Mouse (Mus musculus): ENCODE measurements around the gene Myh3.

DNA sequence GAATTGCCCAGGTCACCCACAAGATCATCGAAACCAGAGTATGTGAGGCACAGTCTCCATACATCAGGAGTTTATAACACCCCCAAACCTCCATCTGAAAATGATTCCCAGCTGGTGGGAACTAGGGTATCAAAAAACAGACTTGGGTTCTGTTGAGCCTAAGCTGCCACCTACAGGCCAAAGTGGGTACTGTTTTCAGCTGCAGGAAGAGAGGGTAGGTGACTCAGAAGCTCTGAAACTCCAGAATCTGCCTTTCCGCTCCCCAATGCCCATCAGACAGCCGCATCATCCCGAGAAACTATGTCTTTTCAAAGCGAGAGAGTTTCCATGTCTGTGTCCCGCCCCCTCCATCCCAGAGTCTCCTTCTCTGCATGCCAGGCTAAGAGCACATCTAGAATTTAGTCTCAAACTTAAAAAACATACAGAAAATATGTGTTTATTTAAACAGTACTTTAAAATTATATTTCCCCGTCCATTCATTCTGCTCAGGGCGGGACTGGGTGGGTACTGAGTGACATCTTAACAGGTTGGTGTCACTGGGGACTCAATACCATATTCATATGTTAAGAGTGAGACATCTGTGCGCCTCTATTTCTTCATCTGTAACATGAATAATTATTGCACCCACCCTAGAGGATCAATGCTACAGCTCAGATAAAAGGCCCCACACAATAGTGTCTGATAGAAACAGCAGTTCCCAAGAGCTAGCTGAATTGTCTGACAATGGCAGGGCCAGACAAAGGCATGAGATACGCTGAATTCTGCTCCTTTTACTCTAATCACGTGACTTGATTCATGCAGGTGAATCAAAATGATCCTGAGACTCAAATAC, 34.1 kb downstream of the Myh3 start:
- TF ChIP-seq CTCF (IDR thresholded peaks at IDR 0.05; ENCODE audit: borderline replicate concordance, extremely low read depth, insufficient read depth, insufficient read length) (peak; percentile 74; the same call in 1 of the 2 replicates), POLR2A (IDR thresholded peaks at IDR 0.05; ENCODE audit: borderline replicate concordance, extremely low read depth, insufficient read depth, insufficient read length, poor library complexity, severe bottlenecking) (no peak)
